Mouse (Mus musculus) stomach, postnatal 0 days (tissue): Measurements from ENCODE around the gene Rimbp2.

Experiments used
- CTCF ChIP-seq: IDR thresholded peaks from 2 replicates; pipeline ENCODE4 v1.5.1; 2016; ENCODE audit warnings: antibody characterized with exemption, low read depth, mild to moderate bottlenecking, moderate library complexity
- EP300 ChIP-seq: optimal IDR thresholded peaks from 2 replicates; pipeline ENCODE3; 2016; ENCODE audit warnings: antibody characterized with exemption

- TF ChIP-seq CTCF (no peak), EP300 (no peak)
Measured at GRCm38 (mm10) chr5:128860907-128861306, 92.4 kb downstream of the Rimbp2 start.
